Mouse (Mus musculus): Measurements from ENCODE around the gene St6galnac5. TPM values are rescaled to one million over a fixed set of nuclear protein-coding genes. Genes with fewer than 3 reads are reported as not detected.

Gene St6galnac5
- 0.04 TPM for polyA plus RNA-seq (2014; fragmentation: Illumina TruSeq; extraction: RNeasy Lipid Tissue Mini Kit (QIAGEN cat#74804); ENCODE audit: low read depth, low replicate concordance)

DNA sequence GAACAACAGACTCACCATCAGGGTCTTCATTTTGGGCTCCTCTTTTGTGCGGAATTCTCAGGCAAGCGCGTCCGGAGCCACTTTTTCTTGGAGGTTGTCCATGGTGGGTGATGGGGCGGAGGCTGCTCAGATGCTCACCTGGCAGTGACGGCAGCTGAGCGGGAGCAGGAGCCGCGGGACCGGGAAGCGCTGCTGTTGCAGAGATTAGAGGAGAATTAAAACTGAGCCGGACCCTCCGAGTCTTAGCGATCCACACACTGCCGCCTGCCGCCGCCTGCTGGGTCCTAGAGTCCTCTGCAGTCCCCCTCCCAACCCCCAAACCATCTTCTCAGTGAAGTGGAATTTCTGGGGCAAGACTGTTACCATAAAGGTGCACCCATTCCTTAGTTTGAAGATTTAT is at the start of gene St6galnac5:
TSS of gene St6galnac5 (minus strand) at position 259 of the 400 bp plus-strand sequence.

Measured in testis, adult 10 weeks (tissue).